Mouse (Mus musculus) liver, postnatal 0 days (tissue): ENCODE measurements around the gene Gm17349.

ENCODE experiments used
- CTCF ChIP-seq: sonication (generic); IDR thresholded peaks from 2 replicates; pipeline ENCODE4 v1.5.1; 2016; ENCODE audit warnings: antibody characterized with exemption, low read depth
- EP300 ChIP-seq: IDR thresholded peaks from 2 replicates; pipeline ENCODE4 v1.6.1; 2016; ENCODE audit warnings: antibody characterized with exemption, low read depth, mild to moderate bottlenecking

DNA sequence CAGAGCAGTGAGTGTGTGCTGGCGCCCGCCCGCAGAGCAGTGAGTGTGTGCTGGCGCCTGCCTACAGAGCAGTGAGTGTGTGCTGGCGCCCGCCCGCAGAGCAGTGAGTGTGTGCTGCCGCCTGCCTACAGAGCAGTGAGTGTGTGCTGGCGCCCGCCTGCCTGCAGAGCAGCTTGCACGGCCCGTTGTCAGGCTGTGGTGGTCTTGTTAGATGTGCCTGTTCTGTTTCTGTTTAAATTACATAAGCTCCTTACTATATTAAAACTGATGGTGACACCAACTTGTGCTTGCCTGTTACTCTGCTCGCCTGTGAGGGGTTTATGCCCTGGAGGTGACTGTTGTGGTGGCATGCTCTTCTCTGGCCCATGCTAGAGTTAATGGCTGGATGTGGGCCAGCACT is 2.9 kb upstream of the Gm17349 start:
- TF ChIP-seq EP300 (no peak), CTCF (no peak)
